Comparison of ENCODE assay signal across 1 mouse cellular context in genomic region chr14:21702691-21703090, GRCm38 (mm10).
TF ChIP-seq lines count a peak whose summit lies in the region.

No protein-coding gene starts in this region.

TF ChIP-seq in myocyte, 11 proteins besides CTCF, POLR2A, EP300 and RAD21 (continued from another document):
- TF ChIP-seq SRF (IDR thresholded peaks at IDR 0.05; ENCODE audit: control insufficient read depth, insufficient read length, low read depth) (no peak), TCF12 (IDR thresholded peaks at IDR 0.05; ENCODE audit: insufficient read depth, poor library complexity, severe bottlenecking) (no peak)
